Mouse (Mus musculus) embryonic facial prominence, embryonic 10.5 days (tissue): ENCODE results near the gene Uap1l1. TPM values are rescaled to one million over a fixed set of nuclear protein-coding genes. Genes with fewer than 3 reads are reported as not detected.

Experiments
- DNase-seq: peaks from one replicate; pipeline ENCODE4 v3.0.0-alpha.2; 2017; ENCODE audit warnings: low spot score
- H3K27ac ChIP-seq: fragments of 300-500 bp; sonication (generic); replicated peaks from 2 replicates; pipeline ENCODE4 v1.5.1; 2016; ENCODE audit warnings: mild to moderate bottlenecking
- H3K27me3 ChIP-seq: fragments of 300-500 bp; sonication (generic); replicated peaks from 2 replicates; pipeline ENCODE4 v1.6.1; 2016; ENCODE audit warnings: low read depth, mild to moderate bottlenecking; ENCODE audit not compliant: poor library complexity, severe bottlenecking
- H3K36me3 ChIP-seq: fragments of 300-500 bp; sonication (generic); replicated peaks from 2 replicates; pipeline ENCODE4 v1.6.1; 2016; ENCODE audit warnings: mild to moderate bottlenecking, moderate library complexity
- H3K4me1 ChIP-seq: fragments of 300-500 bp; sonication (generic); 2 replicates; pipeline ENCODE4 v1.6.1; 2016
- H3K4me3 ChIP-seq: fragments of 300-500 bp; sonication (generic); 2 replicates; pipeline ENCODE4 v1.5.1; 2016; ENCODE audit warnings: mild to moderate bottlenecking, moderate library complexity
- H3K9me3 ChIP-seq: fragments of 300-500 bp; sonication (generic); 2 replicates; pipeline ENCODE4 v1.6.1; 2016; ENCODE audit warnings: mild to moderate bottlenecking
- WGBS: fragments of 180-500 bp; shearing (Covaris S2); methylation state at CpG from one replicate; pipeline ENCODE4 v1.1.7; 2016; 5-methylcytosine and 5-hydroxymethylcytosine counted together
- polyA plus RNA-seq: library from polyadenylated mRNA; unstranded; fragments of >200 nt; fragmentation: Nextera tagmentation; extraction: Ambion mirVana; gene quantifications from 2 replicates; pipeline ENCODE4 v1.2.1, GENCODE M21; 2016

Gene Uap1l1
- polyA plus RNA-seq, 1 experiment from 2014 or later: 11.4 TPM

- WGBS: 67% methylated on average over 9 of the region's 9 CpGs
- no peak for DNase-seq
- H3K9me3 ChIP-seq: no peaks in the 10 kb centered on the region
- no peaks in the 10 kb centered on the region for H3K27me3 ChIP-seq
- H3K4me1 ChIP-seq: peaks cover 19% of the 10 kb centered on the region
- peaks cover 29% of the 10 kb centered on the region for H3K36me3 ChIP-seq
- peak overlapping the region; percentile 93 for H3K4me3 ChIP-seq
- no peak overlapping the region for H3K27ac ChIP-seq
Observed at GRCm38 (mm10) chr2:25331470-25331869, 34.0 kb downstream of the Uap1l1 start.

- DNase-seq: peak; percentile 32
- 38% methylated on average over 7 of the region's 7 CpGs for WGBS
- Histone ChIP-seq H3K9me3 (no peaks in the 10 kb centered on the region), H3K27me3 (no peaks in the 10 kb centered on the region), H3K4me1 (peaks cover 13% of the 10 kb centered on the region), H3K36me3 (no peaks in the 10 kb centered on the region), H3K4me3 (no peak overlapping the region), H3K27ac (no peak overlapping the region)
Observed at GRCm38 (mm10) chr2:25328440-25328839, 37.0 kb downstream of the Uap1l1 start.

GRCm38 (mm10) chr2:25326036-25326435 is 39.4 kb downstream of the Uap1l1 start:
- 82% methylated on average over 2 of the region's 2 CpGs for WGBS
- Histone ChIP-seq H3K4me1 (no peaks in the 10 kb centered on the region), H3K36me3 (no peaks in the 10 kb centered on the region), H3K27ac (no peak overlapping the region), H3K27me3 (peaks cover 7% of the 10 kb centered on the region), H3K9me3 (no peaks in the 10 kb centered on the region), H3K4me3 (no peak overlapping the region)
- DNase-seq: no peak

GRCm38 (mm10) chr2:25320084-25320483 is 45.4 kb downstream of the Uap1l1 start:
- no peaks in the 10 kb centered on the region for H3K36me3 ChIP-seq
- no peak overlapping the region for H3K4me3 ChIP-seq
- H3K27me3 ChIP-seq: peaks cover 67% of the 10 kb centered on the region
- no peaks in the 10 kb centered on the region for H3K9me3 ChIP-seq
- DNase-seq: no peak
- WGBS: 50% methylated on average over 2 of the region's 2 CpGs
- H3K4me1 ChIP-seq: peaks cover 9% of the 10 kb centered on the region
- no peak overlapping the region for H3K27ac ChIP-seq

- H3K27me3 ChIP-seq: peaks cover 76% of the 10 kb centered on the region
- WGBS: 10% methylated on average over 58 of the region's 58 CpGs
- H3K27ac ChIP-seq: no peak within 1 kb of the TSS
- H3K4me1 ChIP-seq: peaks cover 9% of the 10 kb centered on the region
- H3K9me3 ChIP-seq: no peaks in the 10 kb centered on the region
- peak; percentile 87 for DNase-seq
- no peaks in the 10 kb centered on the region for H3K36me3 ChIP-seq
- H3K4me3 ChIP-seq: peak within 1 kb of the TSS; percentile 53
Observed at GRCm38 (mm10) chr2:25318971-25319773, 46.3 kb downstream of the Uap1l1 start, which contains the start of gene Grin1. Gene Grin1, minus strand, starts transcription at chr2:25319187.

- H3K27ac ChIP-seq: no peak overlapping the region
- peak overlapping the region; percentile 53 for H3K4me3 ChIP-seq
- peaks cover 9% of the 10 kb centered on the region for H3K4me1 ChIP-seq
- 7% methylated on average over 31 of the region's 31 CpGs for WGBS
- no peaks in the 10 kb centered on the region for H3K36me3 ChIP-seq
- H3K27me3 ChIP-seq: peaks cover 84% of the 10 kb centered on the region
- H3K9me3 ChIP-seq: no peaks in the 10 kb centered on the region
- no peak for DNase-seq
Observed at GRCm38 (mm10) chr2:25318119-25318966, 47.1 kb downstream of the Uap1l1 start.

- Histone ChIP-seq H3K9me3 (no peaks in the 10 kb centered on the region), H3K4me1 (0 out of 2 replicates have a peak, but pooled peaks cover 8% of the 10 kb centered on the region), H3K27ac (no peak overlapping the region), H3K27me3 (peaks cover 99% of the 10 kb centered on the region), H3K4me3 (no peak overlapping the region), H3K36me3 (no peaks in the 10 kb centered on the region)
- no peak for DNase-seq
- WGBS: 4% methylated on average over 11 of the region's 11 CpGs
Observed at GRCm38 (mm10) chr2:25311491-25311891, 54.0 kb downstream of the Uap1l1 start.

- 0 out of 2 replicates have a peak, but pooled peaks cover 8% of the 10 kb centered on the region for H3K4me1 ChIP-seq
- no peak for DNase-seq
- H3K4me3 ChIP-seq: peak overlapping the region; percentile 11; the same call in 1 of the 2 replicates
- H3K9me3 ChIP-seq: no peaks in the 10 kb centered on the region
- H3K27ac ChIP-seq: no peak overlapping the region
- no peaks in the 10 kb centered on the region for H3K36me3 ChIP-seq
- WGBS: 2% methylated on average over 22 of the region's 22 CpGs
- peaks cover 99% of the 10 kb centered on the region for H3K27me3 ChIP-seq
Observed at GRCm38 (mm10) chr2:25310969-25311368, 54.5 kb downstream of the Uap1l1 start.

GRCm38 (mm10) chr2:25310180-25310579 is 55.3 kb downstream of the Uap1l1 start:
- 56% methylated on average over 10 of the region's 10 CpGs for WGBS
- Histone ChIP-seq H3K27me3 (peaks cover 99% of the 10 kb centered on the region), H3K4me3 (no peak overlapping the region), H3K27ac (no peak overlapping the region), H3K4me1 (peaks cover 12% of the 10 kb centered on the region), H3K9me3 (no peaks in the 10 kb centered on the region), H3K36me3 (no peaks in the 10 kb centered on the region)
- DNase-seq: no peak

Other genes with a start within 250 kb of the Uap1l1 start
- 19.8 and 26.6 TPM in 2 replicates for gene Nrarp, start 184.9 kb downstream of the Uap1l1 start, polyA plus RNA-seq
- gene Tor4a, start 168.8 kb downstream of the Uap1l1 start, polyA plus RNA-seq: 2.2 and 2.4 TPM in 2 replicates
- 124 and 125 TPM in 2 replicates for gene Nelfb, start 154.2 kb downstream of the Uap1l1 start, polyA plus RNA-seq
- gene Stpg3, start 151.0 kb downstream of the Uap1l1 start, polyA plus RNA-seq: not detected in 2 replicates
- 0.74 and 1.4 TPM in 2 replicates for gene Fam166a, start 146.9 kb downstream of the Uap1l1 start, polyA plus RNA-seq
- gene Tubb4b, start 141.0 kb downstream of the Uap1l1 start, polyA plus RNA-seq: 562 and 601 TPM in 2 replicates
- gene Slc34a3, start 131.3 kb downstream of the Uap1l1 start, polyA plus RNA-seq: not detected in 2 replicates
- not detected in 2 replicates for gene Rnf224, start 128.9 kb downstream of the Uap1l1 start, polyA plus RNA-seq
- 15.1 and 16.4 TPM in 2 replicates for gene Rnf208, start 123.4 kb downstream of the Uap1l1 start, polyA plus RNA-seq
- 0.59 TPM in 1 of 2 replicates, not detected in the other for gene Cysrt1, start 123.2 kb downstream of the Uap1l1 start, polyA plus RNA-seq
- 6.3 and 7.9 TPM in 2 replicates for gene AL732309.1, start 118.8 kb downstream of the Uap1l1 start, polyA plus RNA-seq
- 15.2 and 18.3 TPM in 2 replicates for gene Tmem203, start 110.2 kb downstream of the Uap1l1 start, polyA plus RNA-seq
- gene Tprn, start 103.1 kb downstream of the Uap1l1 start, polyA plus RNA-seq: 8.0 and 9.0 TPM in 2 replicates
- 228 and 238 TPM in 2 replicates for gene Ssna1, start 93.2 kb downstream of the Uap1l1 start, polyA plus RNA-seq
- gene Anapc2, start 93.2 kb downstream of the Uap1l1 start, polyA plus RNA-seq: 147 and 151 TPM in 2 replicates
- gene Tmem210, start 77.5 kb downstream of the Uap1l1 start, polyA plus RNA-seq: not detected in 2 replicates
- not detected in 2 replicates for gene Lrrc26, start 75.8 kb downstream of the Uap1l1 start, polyA plus RNA-seq
- 0.89 and 1.4 TPM in 2 replicates for gene Grin1, start 46.5 kb downstream of the Uap1l1 start, polyA plus RNA-seq
- gene Man1b1, start 33.3 kb downstream of the Uap1l1 start, polyA plus RNA-seq: 50.4 and 51.9 TPM in 2 replicates
- 17.0 and 18.0 TPM in 2 replicates for gene Dpp7, start 9.3 kb downstream of the Uap1l1 start, polyA plus RNA-seq
- gene Sapcd2, start 6.6 kb upstream of the Uap1l1 start, polyA plus RNA-seq: 73.6 and 74.6 TPM in 2 replicates
- 0.14 TPM in 1 of 2 replicates, not detected in the other for gene Entpd2, start 30.2 kb upstream of the Uap1l1 start, polyA plus RNA-seq
- 38.3 and 40.3 TPM in 2 replicates for gene Npdc1, start 33.7 kb upstream of the Uap1l1 start, polyA plus RNA-seq
- not detected in 2 replicates for gene Fut7, start 57.6 kb upstream of the Uap1l1 start, polyA plus RNA-seq
- gene Abca2, start 63.0 kb upstream of the Uap1l1 start, polyA plus RNA-seq: 4.3 and 5.6 TPM in 2 replicates
- gene Clic3, start 91.2 kb upstream of the Uap1l1 start, polyA plus RNA-seq: 0.60 and 1.4 TPM in 2 replicates
- 15.8 and 16.0 TPM in 2 replicates for gene Paxx, start 95.4 kb upstream of the Uap1l1 start, polyA plus RNA-seq
- 0.18 TPM in 1 of 2 replicates, not detected in the other for gene Ptgds, start 104.4 kb upstream of the Uap1l1 start, polyA plus RNA-seq
- not detected in 2 replicates for gene Lcn12, start 128.2 kb upstream of the Uap1l1 start, polyA plus RNA-seq
- 87.9 and 92.2 TPM in 2 replicates for gene Fbxw5, start 135.1 kb upstream of the Uap1l1 start, polyA plus RNA-seq
- gene C8g, start 136.0 kb upstream of the Uap1l1 start, polyA plus RNA-seq: 6.1 and 6.7 TPM in 2 replicates
- 39.9 and 40.1 TPM in 2 replicates for gene Traf2, start 181.3 kb upstream of the Uap1l1 start, polyA plus RNA-seq
- 310 and 316 TPM in 2 replicates for gene Edf1, start 192.2 kb upstream of the Uap1l1 start, polyA plus RNA-seq
- 1.9 and 7.7 TPM in 2 replicates for gene Mamdc4, start 209.2 kb upstream of the Uap1l1 start, polyA plus RNA-seq
- gene Phpt1, start 209.5 kb upstream of the Uap1l1 start, polyA plus RNA-seq: 146 and 155 TPM in 2 replicates
- 0.05 and 0.16 TPM in 2 replicates for gene Ajm1, start 216.1 kb upstream of the Uap1l1 start, polyA plus RNA-seq
- 77.1 and 78.2 TPM in 2 replicates for gene Rabl6, start 242.8 kb upstream of the Uap1l1 start, polyA plus RNA-seq